Mouse (Mus musculus) left cerebral cortex, postnatal 10 days (tissue): ENCODE results near the gene Kif6. TPM values are rescaled to one million over a fixed set of nuclear protein-coding genes. Genes with fewer than 3 reads are reported as not detected.

Experiments used
- DNase-seq, 2 experiments: peaks; one replicate each; pipeline ENCODE4 v3.0.0; 2021 to 2022; ENCODE audit warnings: low spot score in 2 of 2, mixed read lengths in 1 of 2; ENCODE audit errors: extremely low spot score in 1 of 2
- intact Hi-C: fragments of 180-260 bp; cut with DNase I; formaldehyde crosslinking; loops from one replicate; pipeline ENCODE4 v1.15.1; 2025
- total RNA-seq, 2 experiments: library from RNA; stranded (reverse); gene quantifications; 2 replicates each; pipeline ENCODE4 v1.2.3; 2021

Kif6 gene
- total RNA-seq, 2 experiments from 2014 or later = 1.1 to 1.8 TPM

GRCm38 (mm10) chr17:49867321-49868137, 252.6 kb downstream of the Kif6 start:
- intact Hi-C loops = no loop called here
- DNase-seq = no peak

GRCm38 (mm10) chr17:49869246-49869645, 254.3 kb downstream of the Kif6 start:
- intact Hi-C loops = no loop called here
- no peak for DNase-seq

GRCm38 (mm10) chr17:49872305-49872704, 257.4 kb downstream of the Kif6 start:
- DNase-seq = no peak
- intact Hi-C loops = no loop called here

- DNase-seq = no peak
- intact Hi-C loops = no loop called here
These were observed 259.8 kb downstream of the Kif6 start for GRCm38 (mm10) chr17:49874746-49875145.

GRCm38 (mm10) chr17:49875401-49875800, 260.5 kb downstream of the Kif6 start:
- DNase-seq = no peak
- intact Hi-C loops = no loop called here

- intact Hi-C loops = no loop called here
- no peak for DNase-seq
These were observed 261.2 kb downstream of the Kif6 start for GRCm38 (mm10) chr17:49875939-49876651.

GRCm38 (mm10) chr17:49880919-49881744, 266.2 kb downstream of the Kif6 start:
- intact Hi-C loops = loop anchor here (10.0 kb wide), 1 partner anchor 1456 kb away; no protein-coding TSS in a partner anchor

GRCm38 (mm10) chr17:49881796-49882195, 266.9 kb downstream of the Kif6 start:
- DNase-seq = no peak
- intact Hi-C loops = loop anchor here (10.0 kb wide), 1 partner anchor 1457 kb away; no protein-coding TSS in a partner anchor

More at GRCm38 (mm10) chr17:49880919-49881744, 266.2 kb downstream of the Kif6 start:
- no peak for DNase-seq

GRCm38 (mm10) chr17:49883136-49883755, 268.3 kb downstream of the Kif6 start:
- intact Hi-C loops = loop anchor here (10.0 kb wide), 1 partner anchor 1458 kb away; no protein-coding TSS in a partner anchor
- no peak for DNase-seq

GRCm38 (mm10) chr17:49885035-49885434, 270.1 kb downstream of the Kif6 start:
- intact Hi-C loops = loop anchor here (10.0 kb wide), 1 partner anchor 1460 kb away; no protein-coding TSS in a partner anchor
- DNase-seq = no peak

- DNase-seq = no peak
- intact Hi-C loops = loop anchor here (10.0 kb wide), 2 partner anchors 485 to 1465 kb away; no protein-coding TSS in a partner anchor
These were observed 274.7 kb downstream of the Kif6 start for GRCm38 (mm10) chr17:49889629-49890028.

GRCm38 (mm10) chr17:49890861-49891260, 275.9 kb downstream of the Kif6 start:
- peak in 1 of 2 experiments; percentile 52 for DNase-seq
- intact Hi-C loops = loop anchor here (10.0 kb wide), 1 partner anchor 486 kb away; no protein-coding TSS in a partner anchor

- intact Hi-C loops = loop anchor here (10.0 kb wide), 1 partner anchor 488 kb away; no protein-coding TSS in a partner anchor
- no peak for DNase-seq
These were observed 277.5 kb downstream of the Kif6 start for GRCm38 (mm10) chr17:49892390-49892789.

GRCm38 (mm10) chr17:49894471-49894870, 279.5 kb downstream of the Kif6 start:
- intact Hi-C loops = loop anchor here (10.0 kb wide), 1 partner anchor 490 kb away; no protein-coding TSS in a partner anchor
- DNase-seq = no peak

- peak; percentile 80 to 81 for DNase-seq
- intact Hi-C loops = loop anchor here (5.0 to 10.0 kb wide), 2 partner anchors 432 to 494 kb away; no protein-coding TSS in a partner anchor
These were observed 284.0 kb downstream of the Kif6 start for GRCm38 (mm10) chr17:49898849-49899331.

- no peak for DNase-seq
- intact Hi-C loops = loop anchor here (5.0 kb wide), 1 partner anchor 975 kb away; no protein-coding TSS in a partner anchor
These were observed 287.7 kb downstream of the Kif6 start for GRCm38 (mm10) chr17:49902613-49903012.

- intact Hi-C loops = no loop called here
- no peak for DNase-seq
These were observed 308.5 kb downstream of the Kif6 start for GRCm38 (mm10) chr17:49923429-49923828.

GRCm38 (mm10) chr17:49927611-49928010, 312.7 kb downstream of the Kif6 start:
- intact Hi-C loops = no loop called here
- no peak for DNase-seq
